Mouse (Mus musculus): ENCODE results near the gene 2610001J05Rik.
"Not testable (repeated sequence)": the region's sequence is repeated elsewhere in the genome, so short reads cannot be mapped to it uniquely, and the experiment has no call there.

GRCm38 (mm10) chr6:13846031-13846430 is 25.3 kb downstream of the 2610001J05Rik start:
- not testable (repeated sequence) for TF ChIP-seq TCF12 (IDR thresholded peaks at IDR 0.05; ENCODE audit: low read depth, low read length); USF1 (IDR thresholded peaks at IDR 0.05; ENCODE audit: low read depth, low read length); CTCF (IDR thresholded peaks at IDR 0.05 in 2 of 3, conservative IDR thresholded peaks at IDR 0.05 in 1 of 3; ENCODE audit: control insufficient read depth in 1 of 3, insufficient read depth in 1 of 3, low read depth in 2 of 3, low read length in 3 of 3, poor library complexity in 1 of 3, severe bottlenecking in 1 of 3); TAL1 (IDR thresholded peaks at IDR 0.05; ENCODE audit: low read length)
